Mouse (Mus musculus) adrenal gland, postnatal 25 days (tissue): ENCODE measurements at regions not wholly inside any gene's neighbourhood (a gene's known extent, or its start where the extent isn't known, plus 50 kb on each side); places are given as distances from the start of the nearest gene placed in this dataset.
"Not testable (repeated sequence)": the region's sequence is repeated elsewhere in the genome, so short reads cannot be mapped to it uniquely, and the experiment has no call there.

Source experiments
- DNase-seq: peaks from one replicate; pipeline ENCODE4 v3.0.0; 2021; ENCODE audit warnings: mixed read lengths

DNA sequence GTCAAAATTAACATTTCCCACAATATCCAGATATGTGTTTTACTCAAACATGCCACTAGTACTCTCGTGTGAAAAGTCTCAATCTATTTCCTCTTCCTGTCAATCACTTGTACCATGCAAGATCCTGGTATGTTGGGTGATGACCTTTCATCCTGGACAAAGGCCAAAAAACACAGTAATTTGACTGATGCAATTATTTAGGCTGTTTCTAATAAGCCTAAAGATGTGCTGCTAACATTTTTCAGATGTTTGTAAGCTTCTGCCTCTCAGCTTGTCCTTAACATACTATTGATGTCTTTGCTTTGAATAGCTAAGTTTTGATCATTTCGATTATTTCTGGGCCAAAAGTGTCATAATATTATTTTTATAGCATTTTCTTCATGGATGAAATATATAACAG is 418.4 kb upstream of the Arrdc4 start:
- no peak for DNase-seq

DNA sequence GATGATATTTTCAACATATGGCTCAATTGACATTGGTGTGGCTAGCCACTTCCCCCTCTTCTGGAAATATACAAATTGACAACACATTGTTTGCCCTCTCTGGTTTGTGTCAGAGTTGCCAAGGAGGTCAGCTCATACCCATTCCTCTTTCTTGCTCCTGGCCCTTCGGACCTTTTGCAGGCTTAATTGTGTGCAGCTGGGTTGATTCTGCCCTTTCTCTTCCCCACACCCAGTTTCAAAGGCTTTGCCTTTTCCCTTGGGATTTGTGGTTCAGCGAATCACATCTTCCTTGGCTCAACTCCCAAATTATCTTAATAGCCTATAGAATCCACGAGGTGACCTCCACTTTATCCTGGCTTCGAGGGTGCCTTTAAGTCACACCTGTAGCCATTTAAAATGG is 412.9 kb upstream of the Arrdc4 start:
- DNase-seq = no peak

DNA sequence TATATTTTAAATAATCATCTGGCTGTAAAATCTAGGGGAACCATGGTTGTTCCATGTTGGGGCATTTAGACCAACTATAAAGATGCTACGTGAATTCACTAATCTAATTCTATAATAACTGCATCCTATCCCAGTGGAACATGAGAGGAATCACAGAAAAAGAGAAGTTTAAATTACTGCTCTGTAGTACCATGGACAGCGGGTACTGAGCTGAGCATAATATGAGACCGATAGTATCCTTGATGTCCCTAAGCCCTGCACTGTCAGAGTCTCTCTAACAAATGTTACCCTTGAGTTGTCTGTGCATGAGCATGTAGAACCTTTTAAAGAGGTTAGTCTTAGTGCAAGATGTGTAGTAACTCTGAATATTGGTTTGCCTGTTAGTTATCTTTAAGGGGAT is 393.3 kb upstream of the Arrdc4 start:
- DNase-seq = no peak

DNA sequence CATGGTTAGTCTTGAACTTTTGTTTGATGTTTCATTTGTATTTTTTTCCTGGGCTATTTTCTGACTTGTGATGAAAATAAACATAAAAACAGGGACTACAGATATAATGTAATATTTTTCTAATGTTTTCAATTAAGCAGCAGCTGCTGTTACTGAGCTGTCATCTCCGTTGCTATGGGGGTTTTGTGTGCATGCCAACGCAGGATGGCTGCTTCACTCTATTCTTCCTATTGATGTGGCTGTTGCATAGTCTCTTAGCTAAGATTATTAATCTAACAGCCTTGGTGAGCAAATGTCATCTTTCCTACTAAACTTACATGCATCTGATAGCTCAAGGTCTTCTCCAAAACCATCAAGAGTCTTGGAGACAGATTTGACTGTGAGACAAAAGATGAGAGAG is 384.4 kb upstream of the Arrdc4 start:
- DNase-seq = no peak

DNA sequence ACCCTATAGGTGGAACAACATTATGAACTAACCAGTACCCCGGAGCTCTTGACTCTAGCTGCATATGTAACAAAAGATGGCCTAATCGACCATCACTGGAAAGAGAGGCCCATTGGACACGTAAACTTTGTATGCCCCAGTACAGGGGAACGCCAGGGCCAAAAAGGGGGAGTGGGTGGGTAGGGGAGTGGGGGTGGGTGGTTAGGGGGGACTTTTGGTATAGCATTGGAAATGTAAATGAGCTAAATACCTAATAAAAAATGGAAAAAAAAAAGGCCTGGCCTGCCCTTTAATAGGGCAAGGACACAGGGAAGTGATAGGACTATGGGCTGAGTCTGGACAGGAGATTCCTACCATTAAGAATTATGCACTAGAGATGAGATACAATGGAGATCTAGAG is 352.7 kb upstream of the Arrdc4 start:
- DNase-seq = not testable (repeated sequence)

DNA sequence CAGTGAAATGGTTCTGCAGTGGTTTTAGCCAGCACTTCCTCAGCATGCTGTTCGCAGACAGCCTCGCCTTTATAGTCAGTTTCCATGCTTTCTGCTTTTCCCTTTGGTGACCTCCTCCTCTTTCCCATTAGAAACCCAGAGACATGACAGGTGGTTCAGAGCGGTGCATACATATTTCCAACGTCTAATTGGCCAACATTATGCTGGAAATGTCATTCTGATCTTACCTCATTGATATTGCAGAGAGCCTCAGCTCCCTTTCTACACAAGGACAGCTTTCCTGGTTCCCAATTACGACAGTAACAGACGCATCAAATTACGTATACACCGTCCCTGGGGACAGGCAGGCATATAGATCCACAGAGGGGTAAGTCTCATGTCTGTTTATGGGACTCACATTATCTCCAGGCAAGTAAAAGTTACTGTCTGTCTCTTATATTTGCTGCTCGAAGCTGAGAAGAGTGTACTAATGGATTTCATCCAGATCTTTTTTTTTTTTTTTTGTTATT is 348.6 kb upstream of the Arrdc4 start:
- DNase-seq = no peak

DNA sequence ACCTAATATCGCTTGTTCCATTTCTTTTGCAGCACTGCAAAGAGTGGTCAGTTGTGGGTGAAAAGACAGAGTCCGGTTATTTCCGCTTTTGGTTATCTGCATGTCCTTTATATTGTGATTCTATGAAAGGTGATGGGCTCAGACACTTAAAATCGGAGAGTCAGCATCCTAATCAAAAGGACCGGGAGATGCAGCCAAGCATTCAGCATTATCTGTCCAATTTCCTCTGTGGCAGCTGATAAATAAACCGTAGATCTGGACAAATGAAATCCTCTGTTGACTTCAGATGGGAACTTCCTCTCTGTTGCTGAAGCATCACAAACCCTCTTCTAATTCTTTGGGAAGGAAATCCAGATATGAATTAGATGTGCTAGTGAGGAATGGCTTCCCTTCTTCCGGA is 325.7 kb upstream of the Arrdc4 start:
- no peak for DNase-seq

DNA sequence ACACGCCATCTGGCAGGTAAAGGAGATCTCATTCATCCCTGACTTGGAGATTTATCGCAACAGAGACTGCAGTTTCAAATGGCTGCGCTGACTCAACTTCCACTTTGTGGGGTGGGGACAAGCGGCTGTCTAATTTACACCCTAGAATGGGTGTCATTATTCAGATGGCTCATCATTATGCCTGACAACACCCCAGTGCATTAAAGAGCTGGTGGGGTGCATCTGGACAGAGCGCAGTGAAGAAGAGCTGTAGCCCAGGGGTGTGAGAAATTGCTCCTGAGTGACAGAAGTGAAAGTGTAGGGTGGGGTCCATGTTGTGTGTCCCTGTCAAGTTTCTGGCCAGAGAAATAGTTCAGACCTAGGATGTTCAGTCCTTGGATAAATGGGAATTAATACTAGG is 314.0 kb upstream of the Arrdc4 start:
- DNase-seq = no peak

DNA sequence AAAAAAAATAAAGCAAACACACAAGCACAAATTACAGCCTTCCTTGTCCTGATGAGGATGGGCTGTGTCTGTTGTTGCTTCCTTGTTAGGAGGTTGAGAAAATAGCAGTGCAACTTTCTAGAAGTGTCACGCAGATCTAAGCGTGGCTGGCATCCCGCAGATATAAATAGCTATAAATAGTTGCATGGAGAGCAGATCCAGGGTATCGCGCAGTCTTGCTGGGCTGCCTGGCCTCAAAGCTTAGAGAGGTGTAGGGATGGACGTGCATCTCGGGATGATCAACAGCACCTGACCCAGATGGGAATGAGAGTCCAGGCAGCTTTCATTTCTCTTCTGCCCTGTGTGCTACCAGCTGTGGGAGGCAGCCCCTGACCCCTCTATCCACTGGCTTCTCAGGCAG is 313.5 kb upstream of the Arrdc4 start:
- DNase-seq = no peak

DNA sequence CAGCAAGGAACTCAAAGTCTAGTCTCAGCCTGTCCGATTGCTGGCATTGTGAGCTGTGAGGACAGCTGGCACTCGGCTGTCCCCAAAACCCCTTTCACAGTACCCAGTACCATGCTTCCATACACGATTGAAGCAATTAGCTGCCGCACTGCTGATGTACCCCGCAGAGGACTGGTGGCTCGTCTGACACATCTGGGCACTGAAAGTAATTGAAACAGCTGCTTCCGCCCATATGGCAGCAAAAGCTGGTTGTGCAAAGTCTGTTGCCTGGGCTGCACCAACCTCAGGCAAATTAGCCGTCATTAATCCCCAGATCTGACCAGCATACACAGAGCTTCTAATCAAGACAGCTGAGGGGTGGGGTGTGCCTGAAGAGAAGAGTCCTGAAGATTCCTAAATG is 313.1 kb upstream of the Arrdc4 start:
- DNase-seq = no peak

DNA sequence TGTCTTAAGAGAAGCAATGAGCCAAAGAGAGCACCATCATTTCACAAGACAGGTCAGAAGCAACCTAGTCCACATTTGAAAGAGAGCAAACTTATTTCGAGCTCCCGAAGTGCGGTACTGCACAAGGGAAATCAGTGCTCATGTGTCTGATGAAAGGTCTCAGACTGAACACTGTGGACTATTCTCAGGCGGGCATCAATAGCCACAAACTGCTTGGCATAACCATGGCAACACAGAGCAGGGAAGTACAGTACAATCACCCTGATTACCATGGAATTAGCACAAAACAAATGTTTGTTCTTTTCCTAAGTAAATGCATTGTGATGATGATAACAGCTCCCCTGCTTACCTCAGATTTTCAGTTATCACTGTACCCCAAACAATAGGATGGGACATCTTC is 312.2 kb upstream of the Arrdc4 start:
- no peak for DNase-seq

DNA sequence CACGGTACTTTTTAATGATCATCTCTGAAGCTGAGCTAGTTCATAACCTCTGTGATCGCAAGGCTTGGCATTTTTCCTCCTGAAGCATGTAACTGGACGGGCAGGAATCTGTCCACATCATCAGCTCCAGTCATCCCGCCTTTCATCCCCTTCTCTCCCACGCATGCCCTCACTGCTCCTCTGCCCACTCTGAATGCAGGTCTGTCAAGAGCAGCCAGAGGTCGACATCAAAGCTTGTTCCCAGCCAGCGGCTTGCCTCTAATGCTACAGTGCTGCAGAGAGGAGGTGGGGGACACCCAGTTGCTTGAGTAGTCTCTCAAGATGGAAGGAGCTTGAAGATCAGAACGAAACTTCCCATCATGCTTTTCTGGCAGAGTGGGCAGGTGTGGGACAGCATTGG is 267.5 kb upstream of the Arrdc4 start:
- DNase-seq = no peak

DNA sequence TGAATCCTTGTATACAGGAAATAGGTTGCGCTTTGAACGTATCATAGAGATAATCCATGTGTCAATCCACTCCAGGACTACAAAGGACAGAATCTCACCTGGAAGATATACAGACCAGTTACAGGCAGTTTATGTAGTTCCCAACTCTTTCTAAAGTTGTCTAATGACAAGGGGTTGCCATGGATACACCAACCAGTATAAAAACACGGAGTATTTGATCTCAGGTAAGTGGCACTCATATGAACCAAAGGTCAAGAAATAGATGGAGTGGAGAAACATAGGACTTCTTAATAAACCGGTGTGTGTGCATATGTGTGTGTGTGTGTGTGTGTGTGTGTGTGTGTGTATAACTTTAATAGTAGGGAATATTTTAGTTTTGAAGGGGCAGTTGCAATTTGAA is 266.0 kb upstream of the Arrdc4 start:
- no peak for DNase-seq

DNA sequence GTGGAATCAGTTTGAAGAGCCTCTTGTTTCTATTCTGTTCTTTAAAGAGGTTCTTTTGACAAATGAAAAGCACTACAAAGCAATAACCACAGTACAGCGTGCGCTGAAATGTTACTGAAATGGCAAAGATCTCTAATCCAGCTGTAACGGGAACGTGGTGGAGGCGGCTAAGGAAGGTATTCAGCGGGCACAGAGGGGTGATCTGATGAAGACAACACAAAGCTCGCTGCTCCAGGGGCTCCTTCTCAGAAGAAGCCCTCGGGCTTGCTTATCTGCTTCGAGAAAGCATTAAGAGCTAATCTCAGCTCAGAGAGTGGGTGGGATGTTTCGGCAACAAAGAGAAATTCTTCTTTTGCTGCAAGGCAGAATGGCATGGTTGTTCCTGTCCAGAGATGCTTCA is 258.2 kb upstream of the Arrdc4 start:
- no peak for DNase-seq

DNA sequence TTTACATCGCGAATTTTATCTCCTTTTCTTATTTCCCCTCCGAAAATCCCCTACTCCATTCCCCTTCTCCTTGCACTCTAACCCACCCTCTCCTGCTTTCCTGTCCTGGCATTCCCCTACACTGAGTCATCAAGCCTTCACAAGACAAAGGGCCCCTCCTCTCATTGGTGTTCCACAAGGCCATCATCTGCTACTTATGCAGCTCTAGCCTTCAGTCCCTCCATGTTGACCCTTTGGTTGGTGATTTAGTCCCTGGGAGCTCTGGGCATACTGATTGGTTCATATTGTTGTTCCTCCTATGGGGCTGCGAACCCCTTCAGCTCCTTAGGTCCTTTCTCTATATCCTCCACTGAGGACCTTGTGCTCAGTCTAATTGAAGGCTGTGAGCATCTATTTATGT is 239.0 kb upstream of the Arrdc4 start:
- DNase-seq = no peak

DNA sequence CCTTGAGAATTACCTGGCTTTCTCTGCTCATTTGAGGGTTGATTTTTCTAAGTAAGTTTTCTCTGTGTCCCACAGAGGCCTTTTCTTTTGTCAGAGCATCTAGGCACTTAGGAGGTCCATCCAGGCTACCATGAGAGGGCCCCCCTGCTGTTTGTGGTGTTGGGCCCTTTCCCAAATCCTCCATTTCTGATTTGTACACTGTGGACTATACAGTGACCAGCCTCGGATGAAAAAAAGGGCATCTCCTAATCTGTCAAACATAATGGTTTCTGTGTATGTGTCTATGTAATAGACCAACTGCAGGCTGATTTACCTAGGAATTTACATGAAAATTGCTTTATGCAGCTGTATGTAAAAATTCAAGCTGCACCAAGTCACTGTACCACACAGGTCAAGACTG is 234.9 kb upstream of the Arrdc4 start:
- no peak for DNase-seq

DNA sequence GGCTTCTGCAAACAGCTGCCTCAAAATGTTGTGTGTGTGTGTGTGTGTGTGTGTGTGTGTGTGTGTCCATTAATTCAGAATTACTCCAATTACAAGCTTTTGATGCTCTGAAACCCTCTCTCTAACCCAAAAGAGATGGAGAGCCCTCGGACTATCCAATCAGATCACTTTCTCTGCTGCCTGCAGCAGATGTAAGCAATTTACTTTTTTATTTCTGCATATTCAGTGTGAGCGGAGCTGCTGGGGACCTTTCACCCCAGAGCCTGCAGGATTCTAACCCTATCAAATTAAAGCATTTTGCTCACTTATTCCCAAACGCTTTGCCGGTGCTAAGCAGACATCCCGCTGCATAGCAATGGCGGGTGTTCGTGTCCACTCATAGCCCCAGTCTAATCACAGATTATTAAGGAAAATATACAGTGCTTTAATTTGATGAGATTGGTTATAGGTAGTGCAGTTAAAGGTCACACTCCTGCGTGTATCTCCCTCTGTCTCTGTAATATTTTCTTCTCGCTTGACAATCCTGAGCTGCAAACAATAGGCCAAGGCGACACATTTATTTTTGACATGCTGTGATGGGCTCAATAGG is 234.0 kb upstream of the Arrdc4 start:
- no peak for DNase-seq

DNA sequence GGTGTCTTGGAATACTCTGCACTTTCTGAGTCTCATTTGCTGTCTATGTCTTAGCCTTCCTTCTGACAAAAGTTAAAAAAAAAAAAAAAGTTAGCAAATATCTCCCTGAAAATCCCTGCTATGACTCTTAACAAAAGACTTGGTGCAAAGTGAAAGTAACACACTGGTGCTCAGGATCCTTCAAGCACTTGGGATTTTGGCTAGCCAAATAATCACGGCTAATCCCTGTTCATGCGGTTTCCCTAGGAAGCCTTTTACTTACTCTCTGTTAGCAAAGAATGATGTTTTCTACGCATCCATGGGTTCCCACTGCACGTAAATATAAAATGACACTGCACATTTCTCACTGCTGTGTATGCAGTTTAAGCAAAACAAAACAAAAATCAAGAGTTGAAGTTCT is 229.5 kb upstream of the Arrdc4 start:
- DNase-seq = no peak

DNA sequence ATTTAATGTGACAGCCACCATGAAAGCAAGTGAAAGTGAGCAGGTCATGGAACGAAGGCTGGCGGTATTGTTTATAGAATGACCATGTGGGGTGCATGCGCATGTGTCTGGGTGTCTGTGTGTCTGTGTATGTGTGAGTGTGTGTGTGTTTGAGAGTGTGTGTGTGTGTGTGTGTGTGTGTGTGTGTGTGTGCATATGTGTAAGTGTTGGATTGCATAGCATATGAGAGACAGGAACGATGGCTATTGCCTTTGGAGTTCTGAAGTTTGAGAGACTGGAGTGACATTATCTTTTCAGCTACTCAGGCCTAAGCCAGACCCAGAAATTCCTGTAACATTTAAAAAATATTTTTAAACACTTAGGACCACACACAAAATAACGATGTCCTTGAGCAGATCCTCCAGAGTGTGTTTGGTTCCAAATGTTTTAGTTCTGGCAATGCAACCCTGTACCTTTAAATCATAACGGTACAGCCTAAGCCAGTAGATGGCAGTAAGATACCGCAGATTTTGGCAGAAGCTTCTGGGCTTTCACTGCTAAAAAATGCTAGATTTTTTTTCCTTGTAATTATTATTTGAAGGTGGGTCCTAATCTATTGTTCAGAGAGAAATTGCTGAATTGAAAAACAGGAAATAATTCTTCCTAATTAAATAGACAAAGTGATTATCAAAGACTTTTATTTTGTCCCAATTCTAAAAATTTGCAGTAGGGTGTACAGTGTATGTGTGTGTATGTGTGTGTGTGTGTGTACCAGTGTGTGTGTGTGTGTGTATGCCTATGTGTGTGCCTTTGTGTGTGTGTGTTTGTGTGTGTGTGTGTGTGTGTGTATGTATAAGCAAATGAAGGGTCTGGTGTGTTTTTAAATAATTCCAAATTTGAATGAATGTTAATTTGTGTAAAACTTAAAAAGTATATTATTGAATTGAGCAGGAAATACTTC is 228.0 kb upstream of the Arrdc4 start:
- peak; percentile 3 for DNase-seq

DNA sequence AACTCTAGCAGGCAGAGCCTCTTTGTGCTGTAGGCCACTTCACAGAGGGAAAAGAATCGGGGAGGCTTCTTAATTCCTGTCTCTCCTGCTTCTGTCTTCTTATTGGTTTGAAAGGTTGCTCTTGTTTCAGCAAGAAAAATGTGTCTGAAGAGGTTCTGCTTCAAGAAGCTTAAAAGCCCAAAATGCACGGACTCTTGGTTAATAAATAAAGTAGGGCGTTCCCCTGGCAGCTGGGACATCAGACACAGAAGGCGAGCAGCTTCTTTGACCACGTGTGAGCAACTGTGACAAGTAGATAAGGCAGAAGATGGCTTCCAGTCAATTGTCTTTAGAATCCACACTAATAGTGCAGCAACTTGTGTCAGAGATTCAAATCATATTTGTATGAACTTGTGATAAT is 226.9 kb upstream of the Arrdc4 start:
- no peak for DNase-seq

DNA sequence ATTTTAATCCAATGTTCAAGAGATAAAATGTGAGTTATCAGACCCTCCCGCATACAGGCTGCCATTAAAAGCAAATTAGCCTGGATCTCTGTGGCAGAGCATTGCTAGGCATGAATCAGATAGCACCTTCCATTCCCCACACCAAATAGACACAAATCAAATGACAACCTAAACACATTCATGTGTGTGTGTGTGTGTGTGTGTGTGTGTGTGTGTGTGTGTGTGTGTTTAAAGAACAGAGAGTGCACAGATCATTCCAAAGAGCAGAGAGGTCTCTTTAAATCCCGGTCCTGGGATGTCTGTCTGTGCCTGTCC is 226.5 kb upstream of the Arrdc4 start:
- no peak for DNase-seq

DNA sequence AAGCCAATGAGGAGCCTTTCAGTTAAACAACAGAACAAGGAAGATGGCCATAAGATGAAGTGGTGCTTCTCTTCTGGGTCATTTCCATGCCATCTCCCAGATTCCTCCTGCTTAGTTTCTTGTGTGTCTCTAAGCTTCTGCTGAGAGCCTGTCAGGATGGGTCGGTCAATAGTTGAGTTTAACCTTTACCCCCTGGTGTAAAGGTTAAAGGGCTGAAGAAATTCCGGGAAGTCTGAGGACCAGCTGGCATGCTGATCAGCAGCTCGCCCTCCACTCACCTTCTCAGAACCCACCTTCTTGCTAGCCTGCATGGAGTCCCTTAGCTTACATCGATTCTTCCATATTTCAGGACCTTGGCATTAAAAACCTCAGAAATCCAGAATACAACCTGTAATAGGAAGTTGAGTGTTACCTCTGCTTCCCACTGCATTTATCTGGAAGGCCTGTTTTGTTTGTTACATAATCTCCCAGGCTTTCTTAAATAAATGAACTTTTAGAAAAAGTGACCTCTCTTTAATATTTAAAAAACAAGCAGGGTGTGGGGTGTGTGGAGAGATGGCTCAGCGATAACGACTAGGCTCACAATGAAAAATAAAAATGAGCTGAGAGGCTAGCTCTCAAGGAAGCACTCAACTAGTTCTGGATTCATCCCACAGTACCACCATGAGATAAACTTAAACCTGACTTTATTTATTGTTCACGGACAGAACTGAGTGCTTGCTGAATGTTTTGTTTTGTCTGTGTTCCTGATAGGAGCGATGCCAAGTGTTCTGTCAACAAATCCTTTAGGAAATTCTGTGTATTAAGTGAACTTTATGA is 225.9 kb upstream of the Arrdc4 start:
- DNase-seq = no peak
